Mouse (Mus musculus) cerebellum, adult 9-11 months (tissue): ENCODE measurements around the gene Olfr26.
"Not testable (repeated sequence)": the region's sequence is repeated elsewhere in the genome, so short reads cannot be mapped to it uniquely, and the experiment has no call there.

Source experiments
- DNase-seq: peaks from one replicate; pipeline ENCODE4 v3.0.0; 2022

Gene Olfr26

GRCm38 (mm10) chr9:38854760-38855159 lies at the start of gene Olfr26:
TSS of gene Olfr26 (plus strand) at chr9:38855060.
- DNase-seq, result no peak

DNA sequence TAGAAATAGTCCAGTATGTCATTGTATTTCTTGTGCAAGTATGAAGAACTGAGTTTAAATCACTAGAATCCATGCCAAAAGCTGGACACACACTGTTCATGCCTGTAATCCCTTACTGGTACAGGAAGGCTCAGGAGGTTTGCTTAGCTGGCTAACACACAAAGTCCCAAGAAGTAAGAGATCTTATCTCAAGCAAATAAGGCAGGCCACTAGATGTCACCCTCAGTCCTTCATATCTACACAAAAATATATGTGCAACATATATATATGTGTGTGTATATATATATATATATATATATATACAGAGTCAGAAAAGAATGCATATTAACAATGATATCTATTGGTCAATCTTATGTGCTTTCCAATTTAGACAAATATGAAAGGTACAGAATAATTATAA lies 49.2 kb upstream of the Olfr26 start:
- no peak for DNase-seq

GRCm38 (mm10) chr9:38814314-38814713 lies 40.5 kb upstream of the Olfr26 start, which contains the start of gene Olfr922:
TSS of gene Olfr922 (plus strand) at chr9:38814614.
- no peak for DNase-seq

DNA sequence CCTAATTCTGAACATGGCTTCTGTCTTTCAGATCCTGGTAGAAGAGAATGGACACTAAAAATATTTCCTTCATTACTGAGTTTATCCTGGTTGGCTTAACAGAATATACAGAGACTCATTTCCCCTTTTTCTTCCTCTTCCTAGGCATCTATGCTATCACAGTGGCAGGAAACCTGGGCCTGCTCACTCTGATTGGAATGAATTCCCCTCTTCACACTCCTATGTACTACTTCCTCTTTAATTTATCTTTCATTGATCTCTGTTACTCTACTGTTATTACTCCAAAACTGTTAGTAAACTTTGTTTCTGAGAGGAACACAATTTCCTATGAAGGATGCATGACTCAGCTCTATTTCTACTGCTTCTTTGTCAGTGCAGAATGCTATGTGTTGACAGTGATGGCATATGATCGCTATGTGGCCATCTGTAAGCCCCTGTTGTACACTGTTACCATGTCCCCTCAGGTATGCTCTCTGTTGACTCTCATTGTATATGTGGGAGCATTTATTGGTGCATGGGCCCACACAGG lies 39.3 kb upstream of the Olfr26 start:
- DNase-seq, result no peak

DNA sequence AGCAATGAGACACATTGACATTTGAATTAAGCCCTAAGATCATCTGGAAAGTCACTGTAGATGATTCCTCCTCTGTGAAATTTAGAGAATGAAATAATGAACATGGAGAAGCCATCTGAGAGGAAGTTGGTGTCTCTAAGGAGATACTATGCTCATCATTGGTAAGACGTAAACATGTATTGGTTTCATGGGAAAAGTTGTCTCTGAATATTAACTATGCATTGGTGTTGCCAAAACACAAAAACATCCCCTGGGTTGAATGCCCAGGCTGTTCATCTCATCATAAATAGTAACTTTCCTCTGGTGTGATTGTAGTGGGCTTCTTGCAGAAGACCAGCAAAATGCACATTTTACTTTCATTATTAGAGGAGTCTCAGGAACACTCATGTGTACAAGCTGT lies 28.6 kb upstream of the Olfr26 start, which contains the start of gene Olfr923:
Gene Olfr923 (plus strand): TSS at position 301 of the 400 bp plus-strand sequence.
- no peak for DNase-seq

DNA sequence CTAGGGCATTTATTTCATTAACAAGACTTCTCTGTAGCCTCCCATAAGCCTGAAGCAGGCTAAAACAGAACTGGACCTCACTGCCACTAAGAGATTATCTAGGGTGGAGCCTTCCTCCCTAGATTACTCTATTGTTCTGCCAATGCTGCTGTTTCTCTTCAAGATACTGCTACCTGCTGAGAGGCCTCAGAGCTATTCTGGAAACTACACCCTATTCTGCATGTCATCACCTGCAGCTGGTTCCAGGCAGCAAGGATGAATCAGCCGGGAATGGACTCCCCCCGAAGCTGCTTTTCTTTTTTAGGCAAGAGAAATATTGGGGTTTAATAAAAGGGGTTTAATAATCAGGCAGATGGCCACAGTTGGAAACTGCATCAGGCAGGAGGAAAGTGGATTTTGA lies 21.8 kb upstream of the Olfr26 start:
- no peak for DNase-seq

DNA sequence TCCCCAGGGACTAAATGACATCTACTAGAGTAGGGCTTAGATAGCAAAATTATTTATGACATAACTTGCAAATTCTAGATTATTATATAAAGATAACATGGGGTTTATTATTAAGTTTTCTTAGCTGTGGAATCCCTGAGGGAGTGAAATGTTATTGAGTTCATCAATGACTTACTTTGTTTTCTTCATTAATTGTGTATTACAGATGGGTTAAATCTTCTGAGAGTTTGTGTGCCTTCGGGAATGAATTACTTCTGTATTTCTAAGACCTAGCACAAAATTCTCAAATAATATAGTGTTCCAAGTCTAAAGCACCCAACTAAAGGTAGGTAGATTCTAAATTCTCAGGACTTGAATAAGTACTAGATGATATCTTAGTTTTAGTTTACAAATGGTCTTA lies 10.7 kb upstream of the Olfr26 start, which contains the start of gene Olfr924:
Gene Olfr924 (plus strand): TSS at position 301 of the 400 bp plus-strand sequence.
- DNase-seq, result no peak

DNA sequence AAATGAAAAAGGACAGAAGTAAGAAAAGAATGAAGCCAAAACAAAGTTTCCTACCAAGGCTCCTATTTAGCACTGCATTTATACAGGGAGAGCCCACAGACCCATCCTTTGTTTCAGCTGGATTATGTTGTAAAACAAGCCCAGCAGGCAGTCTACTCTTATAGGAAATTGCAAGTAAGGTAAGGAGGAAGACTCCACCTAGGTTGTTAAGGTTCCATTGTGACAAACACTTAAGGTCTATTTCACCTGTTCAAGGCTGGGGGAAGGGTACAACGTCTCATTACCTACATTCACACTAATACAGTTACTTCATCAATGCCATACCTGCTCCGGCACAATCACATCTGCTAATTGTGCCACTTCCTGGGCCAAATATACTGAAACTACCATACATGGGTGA lies 20.0 kb downstream of the Olfr26 start:
- not testable (repeated sequence) for DNase-seq

GRCm38 (mm10) chr9:38876826-38877225 lies 22.0 kb downstream of the Olfr26 start, which contains the start of gene Olfr926:
TSS of gene Olfr926 (plus strand) at chr9:38877126.
- no peak for DNase-seq
